Mouse (Mus musculus) erythroblast, embryonic 14.5 days (primary cell): Measurements from ENCODE around the gene Fam69a.

Experiments used
- GATA1 ChIP-seq: IDR thresholded peaks from 2 replicates; pipeline ENCODE4 v1.6.1; 2012; ENCODE audit warnings: low read length, inconsistent platforms, mixed read lengths
- TAL1 ChIP-seq: IDR thresholded peaks from 3 replicates; pipeline ENCODE4 v1.6.1; 2012; ENCODE audit warnings: low read length, inconsistent platforms, mixed read lengths

DNA sequence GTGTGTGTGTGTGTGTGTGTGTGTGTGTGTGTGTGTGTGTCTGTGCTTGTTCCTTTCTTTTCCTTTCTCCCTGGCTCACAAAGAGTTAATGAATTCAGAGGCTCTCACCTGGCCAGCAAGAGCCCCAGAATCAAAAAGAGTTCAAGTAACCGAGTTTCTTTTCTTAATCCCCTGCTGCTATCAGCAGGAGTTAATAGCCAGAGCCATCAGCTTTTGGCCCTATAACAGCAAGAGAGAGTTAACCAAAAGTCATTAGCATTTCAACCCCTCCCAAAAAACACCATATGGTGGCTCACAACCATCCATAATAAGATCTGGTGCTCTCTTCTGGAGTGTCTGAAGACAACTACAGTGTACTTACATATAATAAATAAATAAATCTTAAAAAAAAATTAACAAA lies 27.3 kb upstream of the Fam69a start:
- TF ChIP-seq TAL1 (no peak), GATA1 (no peak)
